Mouse (Mus musculus) ES-E14 (cell line): ENCODE measurements at regions not wholly inside any gene's neighbourhood (a gene's known extent, or its start where the extent isn't known, plus 50 kb on each side); places are given as distances from the start of the nearest gene placed in this dataset.

ENCODE experiments used
- CHD2 ChIP-seq: IDR thresholded peaks from 2 replicates; pipeline ENCODE4 v1.6.1; 2014; ENCODE audit warnings: mild to moderate bottlenecking, low read depth, low read length, inconsistent platforms
- HCFC1 ChIP-seq: IDR thresholded peaks from 2 replicates; pipeline ENCODE4 v1.6.1; 2012; ENCODE audit warnings: low read length, inconsistent platforms, borderline replicate concordance; ENCODE audit not compliant: insufficient read depth
- MAFK ChIP-seq: IDR thresholded peaks from 2 replicates; pipeline ENCODE4 v1.6.1; 2014; ENCODE audit warnings: mild to moderate bottlenecking, low read depth, low read length, inconsistent platforms; ENCODE audit not compliant: insufficient read depth
- ZC3H11A ChIP-seq: IDR thresholded peaks from 2 replicates; pipeline ENCODE4 v1.6.1; 2012; ENCODE audit warnings: low read depth, mild to moderate bottlenecking, inconsistent platforms, low read length, borderline replicate concordance
- ZNF384 ChIP-seq: IDR thresholded peaks from 2 replicates; pipeline ENCODE4 v1.6.1; 2012; ENCODE audit warnings: low read depth, low read length, inconsistent platforms

GRCm38 (mm10) chr9:91528388-91528787, 162.8 kb upstream of the Zic1 start:
- TF ChIP-seq HCFC1 (no peak), ZC3H11A (no peak), CHD2 (no peak), ZNF384 (no peak), MAFK (no peak)
